Mouse (Mus musculus): ENCODE measurements around the gene Golph3. TPM values are rescaled to one million over a fixed set of nuclear protein-coding genes. Genes with fewer than 3 reads are reported as not detected.
A peak's percentile ranks its signal among the peaks of the same experiment; 100 is the strongest.

The Golph3 gene
- polyA plus RNA-seq, 1 experiment: 124 TPM

- Histone ChIP-seq H3K9me3 (replicated peaks; ENCODE audit: control insufficient read depth, insufficient read depth, low read length, poor library complexity, severe bottlenecking) (no peaks in the 10 kb centered on the region), H3K9ac (ENCODE audit: low read depth, poor library complexity, severe bottlenecking) (no peak overlapping the region), H3K36me3 (ENCODE audit: control insufficient read depth, insufficient read depth, low read length, poor library complexity, severe bottlenecking) (no peaks in the 10 kb centered on the region), H3K27me3 (ENCODE audit: control insufficient read depth, insufficient read depth, low read length, poor library complexity, severe bottlenecking) (no peaks in the 10 kb centered on the region), H3K4me1 (ENCODE audit: control insufficient read depth, insufficient read depth, low read length) (peaks cover 5% of the 10 kb centered on the region), H3K27ac (ENCODE audit: insufficient read depth, low read length) (no peak overlapping the region), H3K4me3 (ENCODE audit: low read depth, low read length) (no peak overlapping the region)
- peak; percentile 87 for TF ChIP-seq EP300 (IDR thresholded peaks at IDR 0.05; ENCODE audit: insufficient read depth, low read depth, low read length)
- TF ChIP-seq CTCF (IDR thresholded peaks at IDR 0.05; ENCODE audit: low read depth, low read length): no peak
Measured at GRCm38 (mm10) chr15:12313255-12313654, 8.0 kb upstream of the Golph3 start.

DNA sequence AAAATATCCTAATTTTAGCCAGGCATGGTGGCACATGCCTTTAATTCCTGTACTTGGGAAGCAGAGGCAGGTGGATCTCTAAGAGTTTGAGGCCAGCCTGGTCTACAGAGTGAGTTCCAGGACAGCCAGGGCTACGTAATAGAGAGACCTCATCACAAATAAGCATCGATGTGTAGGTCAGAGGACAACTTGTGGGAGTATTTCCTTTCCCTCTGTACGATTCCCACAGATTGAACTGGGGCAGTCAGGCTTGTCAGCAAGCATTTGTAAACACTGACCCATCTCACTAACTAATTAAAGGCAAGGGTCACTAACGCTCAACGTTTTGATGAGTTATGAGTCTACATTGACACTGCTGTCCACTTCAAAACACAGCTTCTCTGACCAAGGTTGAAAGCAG is 6.7 kb upstream of the Golph3 start:
- Histone ChIP-seq H3K9me3 (replicated peaks; ENCODE audit: control insufficient read depth, insufficient read depth, low read length, poor library complexity, severe bottlenecking) (no peaks in the 10 kb centered on the region), H3K9ac (ENCODE audit: low read depth, poor library complexity, severe bottlenecking) (no peak overlapping the region), H3K36me3 (ENCODE audit: control insufficient read depth, insufficient read depth, low read length, poor library complexity, severe bottlenecking) (no peaks in the 10 kb centered on the region), H3K27me3 (ENCODE audit: control insufficient read depth, insufficient read depth, low read length, poor library complexity, severe bottlenecking) (no peaks in the 10 kb centered on the region), H3K4me1 (ENCODE audit: control insufficient read depth, insufficient read depth, low read length) (peaks cover 5% of the 10 kb centered on the region), H3K27ac (ENCODE audit: insufficient read depth, low read length) (no peak overlapping the region), H3K4me3 (ENCODE audit: low read depth, low read length) (no peak overlapping the region)
- no peak for TF ChIP-seq POLR2A (IDR thresholded peaks at IDR 0.05; ENCODE audit: insufficient read depth, low read length)
- no peak for TF ChIP-seq EP300 (IDR thresholded peaks at IDR 0.05; ENCODE audit: insufficient read depth, low read depth, low read length)
- TF ChIP-seq CTCF (IDR thresholded peaks at IDR 0.05; ENCODE audit: low read depth, low read length): no peak

DNA sequence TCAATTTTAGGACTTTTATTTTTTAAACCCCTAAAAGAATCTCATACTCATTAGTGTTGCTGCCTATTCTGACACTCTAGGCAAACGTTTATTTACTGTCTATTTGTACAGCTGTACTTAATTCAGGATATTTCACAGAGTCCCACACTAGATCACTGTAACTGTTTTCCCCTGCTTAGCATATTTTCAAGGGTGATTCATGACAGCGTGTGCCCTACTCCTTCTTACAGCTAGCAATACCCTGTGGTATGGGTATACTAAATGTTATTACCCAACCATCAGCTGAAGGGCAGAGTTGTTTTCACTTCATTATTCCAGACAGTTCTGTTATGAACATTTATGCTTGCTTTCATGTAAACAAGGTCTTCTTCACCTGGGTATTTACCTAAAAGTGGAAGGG is 5.3 kb upstream of the Golph3 start:
- no peak for TF ChIP-seq EP300 (IDR thresholded peaks at IDR 0.05; ENCODE audit: insufficient read depth, low read depth, low read length)
- TF ChIP-seq CTCF (IDR thresholded peaks at IDR 0.05; ENCODE audit: low read depth, low read length): no peak
- H3K9me3 ChIP-seq (replicated peaks; ENCODE audit: control insufficient read depth, insufficient read depth, low read length, poor library complexity, severe bottlenecking): no peaks in the 10 kb centered on the region
- H3K9ac ChIP-seq (ENCODE audit: low read depth, poor library complexity, severe bottlenecking): no peak overlapping the region
- no peak overlapping the region for H3K4me3 ChIP-seq (ENCODE audit: low read depth, low read length)
- no peaks in the 10 kb centered on the region for H3K27me3 ChIP-seq (ENCODE audit: control insufficient read depth, insufficient read depth, low read length, poor library complexity, severe bottlenecking)
- H3K4me1 ChIP-seq (ENCODE audit: control insufficient read depth, insufficient read depth, low read length): peaks cover 5% of the 10 kb centered on the region
- H3K27ac ChIP-seq (ENCODE audit: insufficient read depth, low read length): no peak overlapping the region
- H3K36me3 ChIP-seq (ENCODE audit: control insufficient read depth, insufficient read depth, low read length, poor library complexity, severe bottlenecking): no peaks in the 10 kb centered on the region

- TF ChIP-seq POLR2A (IDR thresholded peaks at IDR 0.05; ENCODE audit: insufficient read depth, low read length): no peak
- no peak for TF ChIP-seq EP300 (IDR thresholded peaks at IDR 0.05; ENCODE audit: insufficient read depth, low read depth, low read length)
- no peak for TF ChIP-seq CTCF (IDR thresholded peaks at IDR 0.05; ENCODE audit: low read depth, low read length)
- H3K9me3 ChIP-seq (replicated peaks; ENCODE audit: control insufficient read depth, insufficient read depth, low read length, poor library complexity, severe bottlenecking): no peaks in the 10 kb centered on the region
- no peaks in the 10 kb centered on the region for H3K36me3 ChIP-seq (ENCODE audit: control insufficient read depth, insufficient read depth, low read length, poor library complexity, severe bottlenecking)
- H3K4me3 ChIP-seq (ENCODE audit: low read depth, low read length): no peak overlapping the region
- H3K4me1 ChIP-seq (ENCODE audit: control insufficient read depth, insufficient read depth, low read length): peaks cover 3% of the 10 kb centered on the region
- H3K27ac ChIP-seq (ENCODE audit: insufficient read depth, low read length): no peak overlapping the region
- no peak overlapping the region for H3K9ac ChIP-seq (ENCODE audit: low read depth, poor library complexity, severe bottlenecking)
- no peaks in the 10 kb centered on the region for H3K27me3 ChIP-seq (ENCODE audit: control insufficient read depth, insufficient read depth, low read length, poor library complexity, severe bottlenecking)
Measured at GRCm38 (mm10) chr15:12317290-12317689, 4.0 kb upstream of the Golph3 start.

- H3K36me3 ChIP-seq (ENCODE audit: control insufficient read depth, insufficient read depth, low read length, poor library complexity, severe bottlenecking): no peaks in the 10 kb centered on the region
- no peak for TF ChIP-seq EP300 (IDR thresholded peaks at IDR 0.05; ENCODE audit: insufficient read depth, low read depth, low read length)
- no peak for TF ChIP-seq POLR2A (IDR thresholded peaks at IDR 0.05; ENCODE audit: insufficient read depth, low read length)
- TF ChIP-seq CTCF (IDR thresholded peaks at IDR 0.05; ENCODE audit: low read depth, low read length): no peak
- no peak overlapping the region for H3K9ac ChIP-seq (ENCODE audit: low read depth, poor library complexity, severe bottlenecking)
- H3K27me3 ChIP-seq (ENCODE audit: control insufficient read depth, insufficient read depth, low read length, poor library complexity, severe bottlenecking): no peaks in the 10 kb centered on the region
- no peak overlapping the region for H3K4me3 ChIP-seq (ENCODE audit: low read depth, low read length)
- H3K9me3 ChIP-seq (replicated peaks; ENCODE audit: control insufficient read depth, insufficient read depth, low read length, poor library complexity, severe bottlenecking): no peaks in the 10 kb centered on the region
- no peak overlapping the region for H3K27ac ChIP-seq (ENCODE audit: insufficient read depth, low read length)
- H3K4me1 ChIP-seq (ENCODE audit: control insufficient read depth, insufficient read depth, low read length): no peaks in the 10 kb centered on the region
Measured at GRCm38 (mm10) chr15:12318451-12318850, 2.8 kb upstream of the Golph3 start.

DNA sequence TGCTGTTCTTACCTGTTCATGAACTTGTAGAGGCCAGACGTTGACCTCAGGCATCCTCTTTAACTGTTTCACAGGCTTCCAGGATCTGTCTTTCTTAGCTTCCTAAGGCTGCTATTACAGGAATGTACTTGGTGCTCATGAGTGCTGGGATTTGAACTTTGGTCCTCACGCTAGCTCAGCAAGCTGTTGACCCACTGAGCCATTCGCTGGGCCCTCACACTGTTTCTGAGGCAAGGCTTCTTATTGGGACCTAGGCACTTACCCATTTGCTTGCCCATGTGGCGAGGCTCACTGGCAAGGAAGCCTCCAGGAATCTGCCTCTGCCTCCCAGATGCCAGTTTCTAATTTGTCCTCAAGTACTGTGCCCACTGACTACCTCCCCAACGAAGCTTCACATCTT is 1.4 kb upstream of the Golph3 start:
- TF ChIP-seq CTCF (IDR thresholded peaks at IDR 0.05; ENCODE audit: low read depth, low read length) (no peak), EP300 (IDR thresholded peaks at IDR 0.05; ENCODE audit: insufficient read depth, low read depth, low read length) (no peak), POLR2A (IDR thresholded peaks at IDR 0.05; ENCODE audit: insufficient read depth, low read length) (no peak)
- H3K4me3 ChIP-seq (ENCODE audit: low read depth, low read length): no peak overlapping the region
- no peak overlapping the region for H3K27ac ChIP-seq (ENCODE audit: insufficient read depth, low read length)
- H3K4me1 ChIP-seq (ENCODE audit: control insufficient read depth, insufficient read depth, low read length): no peaks in the 10 kb centered on the region
- no peaks in the 10 kb centered on the region for H3K27me3 ChIP-seq (ENCODE audit: control insufficient read depth, insufficient read depth, low read length, poor library complexity, severe bottlenecking)
- 0 out of 2 replicates have a peak overlapping the region, but pooled peaks have one; percentile 92 for H3K9ac ChIP-seq (ENCODE audit: low read depth, poor library complexity, severe bottlenecking)
- H3K9me3 ChIP-seq (replicated peaks; ENCODE audit: control insufficient read depth, insufficient read depth, low read length, poor library complexity, severe bottlenecking): no peaks in the 10 kb centered on the region
- no peaks in the 10 kb centered on the region for H3K36me3 ChIP-seq (ENCODE audit: control insufficient read depth, insufficient read depth, low read length, poor library complexity, severe bottlenecking)

Measured in ES-Bruce4 (cell line).